14 mouse cellular contexts compared by ENCODE assay signal in the genomic region with DNA sequence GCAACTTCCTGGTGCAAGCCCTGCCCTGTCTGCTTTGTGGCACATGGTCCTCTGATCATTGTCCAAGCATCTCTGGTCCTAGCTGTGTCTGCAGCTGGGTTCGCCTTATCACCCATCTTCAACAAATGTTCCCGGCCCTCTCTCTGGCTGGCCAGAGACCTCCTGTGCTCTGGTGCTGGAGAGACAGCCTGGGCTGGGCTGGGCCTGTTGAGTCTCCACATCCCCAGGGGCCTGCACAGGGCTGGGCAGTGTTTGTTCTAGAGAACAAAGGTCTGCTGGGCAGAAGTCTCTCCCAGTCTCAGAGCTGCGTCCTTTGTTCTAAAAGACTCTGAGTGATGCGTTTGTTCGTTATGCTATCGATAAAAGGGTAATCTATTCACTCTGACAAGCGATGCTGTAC. TPM values are rescaled to one million over a fixed set of nuclear protein-coding genes. Genes with fewer than 3 reads are reported as not detected.
DNase-seq lines count a peak whose midpoint lies in the region; ATAC-seq and TF ChIP-seq lines count a peak whose summit lies in the region.
"Had no signal": no experiment of that assay in that cellular context is flagged by ENCODE, and none has a peak within 500 bp of the region (broad histone marks: within the 10 kb centered on the region; RNA-seq: fewer than 3 reads in every experiment).

No protein-coding gene starts in this region.

- no peak overlapping the region for H3K27ac ChIP-seq in liver, postnatal 0 days (ENCODE audit: low read depth)
- peak overlapping the region; percentile 87 for H3K27ac ChIP-seq in hindbrain, embryonic 13.5 days
- H3K27ac ChIP-seq in midbrain, embryonic 16.5 days (ENCODE audit: low read length): peak overlapping the region; percentile 55
- H3K27ac ChIP-seq: layer of hippocampus, adult 2 months; left cerebral cortex, adult 2 months; limb, embryonic 12.5 days had no signal

- no peaks in the 10 kb centered on the region for H3K4me1 ChIP-seq in liver, postnatal 0 days (ENCODE audit: insufficient read depth)
- peaks cover 85% of the 10 kb centered on the region for H3K4me1 ChIP-seq in hindbrain, embryonic 13.5 days (replicated peaks)
- H3K4me1 ChIP-seq in midbrain, embryonic 16.5 days (ENCODE audit: control insufficient read depth, insufficient read depth, low read length): peaks cover 46% of the 10 kb centered on the region

- peak; percentile 50 for DNase-seq in embryo, embryonic 11 days
- DNase-seq in embryo, embryonic 9.5 days (ENCODE audit: extremely low spot score): no peak
- peak; percentile 1 for DNase-seq in liver
- DNase-seq in liver, postnatal 0 days: no peak
- no peak for DNase-seq in right cerebral cortex, adult 2 months (ENCODE audit: low spot score in 2 of 2)
- DNase-seq in heart, adult 8-10 months (ENCODE audit: low spot score): no peak
- DNase-seq: cerebellum, postnatal 10 days; heart, postnatal 10 days had no signal

- no peak overlapping the region for H3K4me3 ChIP-seq in liver, postnatal 0 days (ENCODE audit: low read depth, low read length)
- no peak overlapping the region for H3K4me3 ChIP-seq in hindbrain, embryonic 13.5 days
- no peak overlapping the region for H3K4me3 ChIP-seq in midbrain, embryonic 16.5 days (ENCODE audit: low read depth, low read length)
- H3K4me3 ChIP-seq: layer of hippocampus, adult 2 months; left cerebral cortex, adult 2 months; limb, embryonic 12.5 days had no signal

- ATAC-seq in liver, postnatal 0 days: no peak
- no peak for ATAC-seq in hindbrain, embryonic 13.5 days (ENCODE audit: low FRiP score)
- ATAC-seq in midbrain, embryonic 16.5 days: no peak

- H3K27me3 ChIP-seq in liver, postnatal 0 days (ENCODE audit: insufficient read depth, low read length): 0 out of 2 replicates have a peak, but pooled peaks cover 2% of the 10 kb centered on the region
- 0 out of 2 replicates have a peak, but pooled peaks cover 8% of the 10 kb centered on the region for H3K27me3 ChIP-seq in hindbrain, embryonic 13.5 days
- H3K27me3 ChIP-seq in midbrain, embryonic 16.5 days (ENCODE audit: control insufficient read depth, insufficient read depth, low read depth, low read length): no peaks in the 10 kb centered on the region

- H3K9me3 ChIP-seq in liver, postnatal 0 days (ENCODE audit: low read length): no peaks in the 10 kb centered on the region
- H3K9me3 ChIP-seq in hindbrain, embryonic 13.5 days: no peaks in the 10 kb centered on the region
- no peaks in the 10 kb centered on the region for H3K9me3 ChIP-seq in midbrain, embryonic 16.5 days (replicated peaks; ENCODE audit: control insufficient read depth, low read length, poor library complexity, severe bottlenecking)
- H3K9me3 ChIP-seq: limb, embryonic 12.5 days had no signal

- no peaks in the 10 kb centered on the region for H3K36me3 ChIP-seq in liver, postnatal 0 days (replicated peaks; ENCODE audit: insufficient read depth, low read length)
- no peaks in the 10 kb centered on the region for H3K36me3 ChIP-seq in hindbrain, embryonic 13.5 days
- no peaks in the 10 kb centered on the region for H3K36me3 ChIP-seq in midbrain, embryonic 16.5 days (ENCODE audit: control insufficient read depth, insufficient read depth, low read length)
- H3K36me3 ChIP-seq: limb, embryonic 12.5 days had no signal

- H3K9ac ChIP-seq in liver, postnatal 0 days (replicated peaks): no peak overlapping the region
- H3K9ac ChIP-seq in hindbrain, embryonic 13.5 days: 0 out of 2 replicates have a peak overlapping the region, but pooled peaks have one; percentile 49
- peak overlapping the region; percentile 26; the same call in 1 of the 2 replicates for H3K9ac ChIP-seq in midbrain, embryonic 16.5 days (ENCODE audit: low read depth, low read length)
- H3K9ac ChIP-seq: limb, embryonic 12.5 days had no signal

- no peak for TF ChIP-seq EP300 in liver, postnatal 0 days (IDR thresholded peaks at IDR 0.05; ENCODE audit: low read depth)

- H3K4me2 ChIP-seq in liver, postnatal 0 days (ENCODE audit: low read depth, low read length): no peak overlapping the region
- no peak overlapping the region for H3K4me2 ChIP-seq in hindbrain, embryonic 13.5 days
- no peak overlapping the region for H3K4me2 ChIP-seq in midbrain, embryonic 16.5 days (ENCODE audit: low read length)
- H3K4me2 ChIP-seq: limb, embryonic 12.5 days had no signal

- 57% methylated on average over 7 of the region's 7 CpGs for WGBS in liver, postnatal 0 days (ENCODE audit: insufficient replicate concordance)
- 24% methylated on average over 7 of the region's 7 CpGs for WGBS in hindbrain, embryonic 13.5 days
- WGBS in midbrain, embryonic 16.5 days: 31% methylated on average over 7 of the region's 7 CpGs

- TF ChIP-seq CTCF in liver, postnatal 0 days (IDR thresholded peaks at IDR 0.05; ENCODE audit: low read depth): no peak

RNA-seq across cellular contexts. Expression of gene Tpra1, which starts 28.0 kb away (rescaled TPM):
- polyA plus RNA-seq in liver, postnatal 0 days (2015; fragmentation: Nextera tagmentation; extraction: Ambion mirVana): 32.2 and 33.9 TPM in 2 replicates
- 73.6 and 78.8 TPM in 2 replicates for polyA plus RNA-seq in hindbrain, embryonic 13.5 days (2015; fragmentation: Nextera tagmentation; extraction: Ambion mirVana)
- polyA plus RNA-seq in midbrain, embryonic 16.5 days (2015; fragmentation: Nextera tagmentation; extraction: Ambion mirVana): 88.4 and 99.6 TPM in 2 replicates
- total RNA-seq in heart, adult 8-10 months (2022): 10 to 100 TPM; 29.0 to 36.3 (median 32.2) TPM

RNA-seq across cellular contexts. Expression of gene Mcm2, which starts 31.5 kb away (rescaled TPM):
- 42.1 and 53.6 TPM in 2 replicates for polyA plus RNA-seq in liver, postnatal 0 days (2015; fragmentation: Nextera tagmentation; extraction: Ambion mirVana)
- 43.0 and 43.7 TPM in 2 replicates for polyA plus RNA-seq in hindbrain, embryonic 13.5 days (2015; fragmentation: Nextera tagmentation; extraction: Ambion mirVana)
- 16.2 and 20.7 TPM in 2 replicates for polyA plus RNA-seq in midbrain, embryonic 16.5 days (2015; fragmentation: Nextera tagmentation; extraction: Ambion mirVana)
- 1 to 10 TPM; 4.7 to 6.7 (median 5.6) TPM for total RNA-seq in heart, adult 8-10 months (2022)

RNA-seq across cellular contexts. Expression of gene Podxl2, which starts 55.2 kb away (rescaled TPM):
- 1.1 and 1.3 TPM in 2 replicates for polyA plus RNA-seq in liver, postnatal 0 days (2015; fragmentation: Nextera tagmentation; extraction: Ambion mirVana)
- 546 and 595 TPM in 2 replicates for polyA plus RNA-seq in hindbrain, embryonic 13.5 days (2015; fragmentation: Nextera tagmentation; extraction: Ambion mirVana)
- 662 and 671 TPM in 2 replicates for polyA plus RNA-seq in midbrain, embryonic 16.5 days (2015; fragmentation: Nextera tagmentation; extraction: Ambion mirVana)
- 10 to 100 TPM; 13.7 to 14.8 (median 14.2) TPM for total RNA-seq in heart, adult 8-10 months (2022)
- total RNA-seq: granulocyte monocyte progenitor cell, adult 5-6 weeks had no signal

Comparison
In these comparisons a context has a peak if more than half of its experiments do, and no peak if none do; other contexts are left out.
1. DNase-seq: peak in embryo, embryonic 11 days (single experiment) and liver (single experiment); none in embryo, embryonic 9.5 days (single experiment), liver, postnatal 0 days (single experiment), right cerebral cortex, adult 2 months (0 of 2) and heart, adult 8-10 months (single experiment).
2. RNA of gene Podxl2, which starts 55.2 kb away (polyA plus RNA-seq): 662 to 671 TPM in midbrain, embryonic 16.5 days and 546 to 595 TPM in hindbrain, embryonic 13.5 days; 1.1 to 1.3 TPM in liver, postnatal 0 days; every median in the first group is over 100 times any median in the second.